Mouse (Mus musculus) liver, embryonic 16.5 days (tissue): ENCODE data around the gene Ncoa4. TPM values are rescaled to one million over a fixed set of nuclear protein-coding genes. Genes with fewer than 3 reads are reported as not detected.
"Not testable (repeated sequence)": the region's sequence is repeated elsewhere in the genome, so short reads cannot be mapped to it uniquely, and the experiment has no call there.

ENCODE experiments used
- ATAC-seq: fragments of 200-750 bp; cut with Nextera tagmentation; 2 replicates; pipeline ENCODE4 v1.8.0; 2017; ENCODE audit warnings: low read depth, mild to moderate bottlenecking, moderate number of reproducible peaks, moderate library complexity
- H3K27ac ChIP-seq: fragments of 300-500 bp; sonication (generic); 2 replicates; pipeline ENCODE4 v1.5.1; 2014; ENCODE audit warnings: mild to moderate bottlenecking, low read length
- H3K27me3 ChIP-seq: fragments of 300-500 bp; sonication (generic); 2 replicates; pipeline ENCODE4 v1.6.1; 2014; ENCODE audit warnings: low read depth, low read length, mixed read lengths; ENCODE audit not compliant: control insufficient read depth, insufficient read depth
- H3K36me3 ChIP-seq: fragments of 300-500 bp; sonication (generic); 2 replicates; pipeline ENCODE4 v1.6.1; 2014; ENCODE audit warnings: mild to moderate bottlenecking; ENCODE audit not compliant: control insufficient read depth, insufficient read depth
- H3K4me1 ChIP-seq: fragments of 300-500 bp; sonication (generic); 2 replicates; pipeline ENCODE4 v1.6.1; 2014; ENCODE audit warnings: low read depth, low read length, mixed read lengths; ENCODE audit not compliant: control insufficient read depth
- H3K4me2 ChIP-seq: fragments of 300-500 bp; sonication (generic); 2 replicates; pipeline ENCODE4 v1.6.1; 2014; ENCODE audit warnings: low read depth, low read length, mixed read lengths
- H3K4me3 ChIP-seq: fragments of 300-500 bp; sonication (generic); 2 replicates; pipeline ENCODE4 v1.5.1; 2014; ENCODE audit warnings: low read depth, mild to moderate bottlenecking, low read length
- H3K9ac ChIP-seq: fragments of 300-500 bp; sonication (generic); 2 replicates; pipeline ENCODE4 v1.6.1; 2014; ENCODE audit warnings: low read depth, low read length
- H3K9me3 ChIP-seq: fragments of 300-500 bp; sonication (generic); replicated peaks from 2 replicates; pipeline ENCODE4 v1.6.1; 2016; ENCODE audit warnings: low read length; ENCODE audit not compliant: control insufficient read depth
- WGBS: fragments of 180-500 bp; shearing (Covaris S2); extraction: QIAGEN DNeasy Blood & Tissue Kit; methylation state at CpG from one replicate; pipeline ENCODE4 v1.1.7; 2014; ENCODE audit not compliant: insufficient replicate concordance; 5-methylcytosine and 5-hydroxymethylcytosine counted together
- polyA plus RNA-seq: library from polyadenylated mRNA; unstranded; fragments of >200 nt; fragmentation: Nextera tagmentation; extraction: Ambion mirVana; gene quantifications from 2 replicates; pipeline ENCODE4 v1.2.1, GENCODE M21; 2015

Gene Ncoa4
- polyA plus RNA-seq, 1 experiment from 2014 or later: 363 TPM

GRCm38 (mm10) chr14:32179393-32180195, 19.9 kb downstream of the Ncoa4 start:
- WGBS: 63% methylated on average over 10 of the region's 10 CpGs
- Histone ChIP-seq H3K27ac (no peak overlapping the region; the same call in 1 of the 2 replicates), H3K36me3 (peaks cover 63% of the 10 kb centered on the region), H3K27me3 (no peaks in the 10 kb centered on the region), H3K4me3 (no peak overlapping the region), H3K9ac (no peak overlapping the region), H3K4me2 (no peak overlapping the region), H3K4me1 (peaks cover 4% of the 10 kb centered on the region; the same call in 1 of the 2 replicates), H3K9me3 (no peaks in the 10 kb centered on the region)
- ATAC-seq: peak; percentile 42

GRCm38 (mm10) chr14:32180861-32181260, 21.2 kb downstream of the Ncoa4 start:
- Histone ChIP-seq H3K4me3 (no peak overlapping the region), H3K4me1 (peaks cover 4% of the 10 kb centered on the region; the same call in 1 of the 2 replicates), H3K36me3 (peaks cover 63% of the 10 kb centered on the region), H3K4me2 (no peak overlapping the region), H3K27me3 (no peaks in the 10 kb centered on the region), H3K9me3 (no peaks in the 10 kb centered on the region), H3K9ac (no peak overlapping the region), H3K27ac (no peak overlapping the region)
- ATAC-seq: peak; percentile 47; the same call in 1 of the 2 replicates
- 79% methylated on average over 6 of the region's 6 CpGs for WGBS

- peaks cover 74% of the 10 kb centered on the region for H3K36me3 ChIP-seq
- H3K4me3 ChIP-seq: no peak overlapping the region
- 84% methylated on average over 4 of the region's 4 CpGs for WGBS
- peaks cover 4% of the 10 kb centered on the region; the same call in 1 of the 2 replicates for H3K4me1 ChIP-seq
- H3K27me3 ChIP-seq: no peaks in the 10 kb centered on the region
- no peak for ATAC-seq
- H3K4me2 ChIP-seq: no peak overlapping the region
- no peaks in the 10 kb centered on the region for H3K9me3 ChIP-seq
- no peak overlapping the region for H3K9ac ChIP-seq
- no peak overlapping the region for H3K27ac ChIP-seq
These were observed 24.2 kb downstream of the Ncoa4 start for GRCm38 (mm10) chr14:32183846-32184245.

- H3K9me3 ChIP-seq: no peaks in the 10 kb centered on the region
- ATAC-seq: peak; percentile 81
- peaks cover 37% of the 10 kb centered on the region for H3K36me3 ChIP-seq
- no peak overlapping the region for H3K9ac ChIP-seq
- no peaks in the 10 kb centered on the region for H3K27me3 ChIP-seq
- no peak overlapping the region for H3K4me3 ChIP-seq
- WGBS: 75% methylated on average over 6 of the region's 6 CpGs
- H3K4me1 ChIP-seq: peaks cover 4% of the 10 kb centered on the region
- H3K4me2 ChIP-seq: no peak overlapping the region
- H3K27ac ChIP-seq: peak overlapping the region; percentile 60
These were observed 31.1 kb downstream of the Ncoa4 start for GRCm38 (mm10) chr14:32190627-32191391.

GRCm38 (mm10) chr14:32191926-32192325, 32.3 kb downstream of the Ncoa4 start:
- no peak overlapping the region for H3K9ac ChIP-seq
- no peak overlapping the region for H3K4me3 ChIP-seq
- no peak overlapping the region for H3K4me2 ChIP-seq
- no peaks in the 10 kb centered on the region for H3K27me3 ChIP-seq
- no peak for ATAC-seq
- 54% methylated on average over 5 of the region's 5 CpGs for whole genome bisulfite sequencing
- no peaks in the 10 kb centered on the region for H3K9me3 ChIP-seq
- peak overlapping the region; percentile 24; the same call in 1 of the 2 replicates for H3K27ac ChIP-seq
- peaks cover 4% of the 10 kb centered on the region for H3K4me1 ChIP-seq
- H3K36me3 ChIP-seq: peaks cover 31% of the 10 kb centered on the region

GRCm38 (mm10) chr14:32192437-32192836, 32.8 kb downstream of the Ncoa4 start:
- Histone ChIP-seq H3K9ac (no peak overlapping the region), H3K27ac (no peak overlapping the region), H3K4me3 (no peak overlapping the region), H3K9me3 (no peaks in the 10 kb centered on the region), H3K27me3 (no peaks in the 10 kb centered on the region), H3K4me1 (peaks cover 4% of the 10 kb centered on the region), H3K36me3 (peaks cover 31% of the 10 kb centered on the region), H3K4me2 (no peak overlapping the region)
- peak; percentile 41; the same call in 1 of the 2 replicates for ATAC-seq
- WGBS: 27% methylated on average over 3 of the region's 3 CpGs

GRCm38 (mm10) chr14:32193557-32193956, 33.9 kb downstream of the Ncoa4 start:
- H3K4me3 ChIP-seq, H3K9ac ChIP-seq, H3K9me3 ChIP-seq, ATAC-seq, H3K27me3 ChIP-seq, H3K27ac ChIP-seq, H3K4me1 ChIP-seq, H3K4me2 ChIP-seq: not testable (repeated sequence)
- WGBS: 64% methylated on average over 5 of the region's 5 CpGs
- H3K36me3 ChIP-seq: peaks cover 32% of the 10 kb centered on the region

GRCm38 (mm10) chr14:32201354-32201753, 41.7 kb downstream of the Ncoa4 start:
- under 1% methylated on average over 24 of the region's 26 CpGs for WGBS
- peak; percentile 42 for ATAC-seq
- H3K36me3 ChIP-seq: peaks cover 20% of the 10 kb centered on the region

More at GRCm38 (mm10) chr14:32201354-32201753, 41.7 kb downstream of the Ncoa4 start:
- Histone ChIP-seq H3K9ac (peak overlapping the region; percentile 100), H3K27me3 (no peaks in the 10 kb centered on the region), H3K4me1 (peaks cover 20% of the 10 kb centered on the region), H3K27ac (peak overlapping the region; percentile 79), H3K4me2 (peak overlapping the region; percentile 78), H3K4me3 (peak overlapping the region; percentile 100), H3K9me3 (no peaks in the 10 kb centered on the region; the same call in 1 of the 2 replicates)
